Mouse (Mus musculus) lung, adult 18-20 months (tissue): ENCODE results near the gene Aff4.
"Not testable (repeated sequence)": the region's sequence is repeated elsewhere in the genome, so short reads cannot be mapped to it uniquely, and the experiment has no call there.

Experiments
- DNase-seq, 2 experiments: peaks; one replicate each; pipeline ENCODE4 v3.0.0; 2022; ENCODE audit warnings: mixed read lengths in 2 of 2

Aff4 gene

GRCm38 (mm10) chr11:53341019-53341418 is 9.6 kb upstream of the Aff4 start:
- DNase-seq: not testable (repeated sequence)

GRCm38 (mm10) chr11:53342711-53343110 is 7.9 kb upstream of the Aff4 start:
- DNase-seq: no peak

GRCm38 (mm10) chr11:53345328-53345727 is 5.3 kb upstream of the Aff4 start:
- no peak for DNase-seq

GRCm38 (mm10) chr11:53345738-53346137 is 4.9 kb upstream of the Aff4 start:
- DNase-seq: no peak

- peak; percentile 61 to 62 for DNase-seq
These were observed 750 bp downstream of the Aff4 start for GRCm38 (mm10) chr11:53351224-53351942.

GRCm38 (mm10) chr11:53351943-53352590 is 1.4 kb downstream of the Aff4 start:
- DNase-seq: peak in 1 of 2 experiments; percentile 10

- DNase-seq: no peak
These were observed 8.0 kb downstream of the Aff4 start for GRCm38 (mm10) chr11:53358504-53359155.

- DNase-seq: no peak
These were observed 16.4 kb downstream of the Aff4 start for GRCm38 (mm10) chr11:53367032-53367431.

GRCm38 (mm10) chr11:53378918-53379317 is 28.3 kb downstream of the Aff4 start:
- peak in 1 of 2 experiments; percentile 6 for DNase-seq

GRCm38 (mm10) chr11:53383758-53384428 is 33.3 kb downstream of the Aff4 start:
- no peak for DNase-seq

- no peak for DNase-seq
These were observed 43.2 kb downstream of the Aff4 start for GRCm38 (mm10) chr11:53393856-53394255.

GRCm38 (mm10) chr11:53403638-53404037 is 53.0 kb downstream of the Aff4 start:
- no peak for DNase-seq

GRCm38 (mm10) chr11:53411738-53412137 is 61.1 kb downstream of the Aff4 start:
- no peak for DNase-seq

- no peak for DNase-seq
These were observed 63.2 kb downstream of the Aff4 start for GRCm38 (mm10) chr11:53413871-53414270.

- DNase-seq: no peak
These were observed 67.4 kb downstream of the Aff4 start for GRCm38 (mm10) chr11:53418048-53418447.

GRCm38 (mm10) chr11:53423036-53423435 is 72.4 kb downstream of the Aff4 start, which contains the start of gene Leap2:
Gene Leap2 (minus strand): TSS chr11:53423170.
- DNase-seq: no peak

GRCm38 (mm10) chr11:53424826-53425225 is 74.2 kb downstream of the Aff4 start:
- DNase-seq: no peak

- DNase-seq: no peak
These were observed 74.6 kb downstream of the Aff4 start for GRCm38 (mm10) chr11:53425251-53425650.

- DNase-seq: no peak
These were observed 75.2 kb downstream of the Aff4 start for GRCm38 (mm10) chr11:53425711-53426255.

GRCm38 (mm10) chr11:53426914-53427313 is 76.3 kb downstream of the Aff4 start:
- DNase-seq: not testable (repeated sequence)

GRCm38 (mm10) chr11:53427993-53428715 is 77.5 kb downstream of the Aff4 start:
- no peak for DNase-seq

- DNase-seq: no peak
These were observed 78.1 kb downstream of the Aff4 start for GRCm38 (mm10) chr11:53428716-53429057.
